Mouse (Mus musculus) C2C12 (cell line): ENCODE results near the gene Gm20532. TPM values are rescaled to one million over a fixed set of nuclear protein-coding genes. Genes with fewer than 3 reads are reported as not detected.

ENCODE experiments used
- H3K27me3 ChIP-seq: one replicate; pipeline ENCODE4 v1.6.1; 2011; ENCODE audit not compliant: control insufficient read depth, insufficient read depth, insufficient read length
- H3K36me3 ChIP-seq: one replicate; pipeline ENCODE4 v1.6.1; 2011; ENCODE audit not compliant: control insufficient read depth, insufficient read depth
- H3K4me3 ChIP-seq: one replicate; pipeline ENCODE4 v1.5.1; 2011; ENCODE audit warnings: mild to moderate bottlenecking, control low read depth; ENCODE audit not compliant: poor library complexity, insufficient read depth, severe bottlenecking
- H3K79me2 ChIP-seq: one replicate; pipeline ENCODE4 v1.6.1; 2011; ENCODE audit not compliant: control insufficient read depth, insufficient read depth
- H3K79me3 ChIP-seq: one replicate; pipeline ENCODE4 v1.6.1; 2011; ENCODE audit warnings: low read depth, control low read depth
- H3ac ChIP-seq: one replicate; pipeline ENCODE3; 2011; ENCODE audit warnings: low read depth; ENCODE audit not compliant: control insufficient read depth, insufficient read length
- CEBPB ChIP-seq: IDR thresholded peaks from one replicate; pipeline ENCODE4 v1.6.1; 2011; ENCODE audit warnings: low read depth, mild to moderate bottlenecking, control low read depth, moderate library complexity
- CTCF ChIP-seq: IDR thresholded peaks from one replicate; pipeline ENCODE4 v1.5.1; 2011; ENCODE audit not compliant: control insufficient read depth, insufficient read depth, insufficient read length
- FOSL1 ChIP-seq: IDR thresholded peaks from one replicate; pipeline ENCODE4 v1.8.0; 2011; ENCODE audit warnings: mild to moderate bottlenecking, low read length; ENCODE audit not compliant: poor library complexity, insufficient read depth, severe bottlenecking
- MAX ChIP-seq: IDR thresholded peaks from one replicate; pipeline ENCODE4 v1.6.1; 2011; ENCODE audit warnings: mild to moderate bottlenecking, control low read depth
- MYOD1 ChIP-seq: IDR thresholded peaks from one replicate; pipeline ENCODE4 v1.6.1; 2011; ENCODE audit warnings: low read depth; ENCODE audit not compliant: control insufficient read depth, insufficient read length
- MYOG ChIP-seq: IDR thresholded peaks from one replicate; pipeline ENCODE4 v1.6.1; 2011; ENCODE audit not compliant: control insufficient read depth, insufficient read length; ENCODE audit errors: extremely low read depth
- USF1 ChIP-seq: IDR thresholded peaks from one replicate; pipeline ENCODE4 v1.6.1; 2011; ENCODE audit warnings: low read depth, mild to moderate bottlenecking, control low read depth, moderate library complexity
- polyA plus RNA-seq: library from polyadenylated mRNA; unstranded; fragments of >200 nt; fragmentation: generic; extraction: Trizol; gene quantifications from one replicate; pipeline ENCODE4 v1.2.1, GENCODE M21; 2012; ENCODE audit warnings: missing spikeins

Gene Gm20532
- polyA plus RNA-seq, 1 experiment = not detected

- no peaks in the 10 kb centered on the region for H3K27me3 ChIP-seq
- peak within 1 kb of the TSS; percentile 47 for H3ac ChIP-seq
- H3K79me2 ChIP-seq = no peaks in the 10 kb centered on the region
- H3K4me3 ChIP-seq = peak within 1 kb of the TSS; percentile 11
- no peaks in the 10 kb centered on the region for H3K36me3 ChIP-seq
- no peaks in the 10 kb centered on the region for H3K79me3 ChIP-seq
- TF ChIP-seq MAX (no peak), FOSL1 (no peak), CEBPB (no peak), MYOD1 (no peak), CTCF (no peak), MYOG (no peak), USF1 (no peak)
Measured at GRCm38 (mm10) chr2:26627921-26628739, 41.7 kb downstream of the Gm20532 start, which contains the start of gene Fam69b. Gene Fam69b (plus strand): TSS chr2:26628457.

GRCm38 (mm10) chr2:26628792-26629437 lies 42.5 kb downstream of the Gm20532 start:
- Histone ChIP-seq H3K79me3 (no peaks in the 10 kb centered on the region), H3K79me2 (no peaks in the 10 kb centered on the region), H3K4me3 (peak overlapping the region; percentile 11), H3ac (no peak overlapping the region), H3K36me3 (no peaks in the 10 kb centered on the region), H3K27me3 (no peaks in the 10 kb centered on the region)
- TF ChIP-seq MYOD1 (no peak), CEBPB (no peak), MAX (no peak), USF1 (no peak), FOSL1 (no peak), CTCF (no peak), MYOG (no peak)

- Histone ChIP-seq H3K27me3 (no peaks in the 10 kb centered on the region), H3K79me2 (peaks cover 21% of the 10 kb centered on the region), H3K79me3 (peaks cover 6% of the 10 kb centered on the region), H3K36me3 (peaks cover 30% of the 10 kb centered on the region), H3K4me3 (no peak overlapping the region), H3ac (no peak overlapping the region)
- TF ChIP-seq MYOD1 (no peak), FOSL1 (no peak), CTCF (no peak), MYOG (no peak), MAX (no peak), USF1 (no peak), CEBPB (no peak)
Measured at GRCm38 (mm10) chr2:26632541-26633395, 46.3 kb downstream of the Gm20532 start.

GRCm38 (mm10) chr2:26633953-26634530 lies 47.6 kb downstream of the Gm20532 start:
- Histone ChIP-seq H3K4me3 (peak overlapping the region; percentile 6), H3K36me3 (peaks cover 43% of the 10 kb centered on the region), H3ac (no peak overlapping the region), H3K79me2 (peaks cover 34% of the 10 kb centered on the region), H3K27me3 (no peaks in the 10 kb centered on the region), H3K79me3 (peaks cover 19% of the 10 kb centered on the region)
- TF ChIP-seq CEBPB = no peak
- TF ChIP-seq MYOD1 = no peak
- no peak for TF ChIP-seq MYOG
- no peak for TF ChIP-seq CTCF
- no peak for TF ChIP-seq MAX
- no peak for TF ChIP-seq USF1
- no peak for TF ChIP-seq FOSL1

- no peaks in the 10 kb centered on the region for H3K27me3 ChIP-seq
- H3ac ChIP-seq = no peak overlapping the region
- H3K79me3 ChIP-seq = peaks cover 26% of the 10 kb centered on the region
- peaks cover 46% of the 10 kb centered on the region for H3K36me3 ChIP-seq
- peaks cover 42% of the 10 kb centered on the region for H3K79me2 ChIP-seq
- no peak overlapping the region for H3K4me3 ChIP-seq
- TF ChIP-seq USF1 (no peak), CTCF (no peak), FOSL1 (no peak), MAX (no peak), MYOD1 (no peak), MYOG (no peak), CEBPB (no peak)
Measured at GRCm38 (mm10) chr2:26634629-26635488, 48.4 kb downstream of the Gm20532 start.
